Mouse (Mus musculus) cerebellum, adult 11-12 months (tissue): Measurements from ENCODE around the gene Wsb1.
"Not testable (repeated sequence)": the region's sequence is repeated elsewhere in the genome, so short reads cannot be mapped to it uniquely, and the experiment has no call there.

Source experiments
- DNase-seq: peaks from one replicate; pipeline ENCODE4 v3.0.0; 2022

Gene Wsb1

GRCm38 (mm10) chr11:79254391-79255098 is at the start of gene Wsb1:
Gene Wsb1, minus strand, starts transcription at chr11:79254671.
- DNase-seq = peak; percentile 93

- not testable (repeated sequence) for DNase-seq
Observed at GRCm38 (mm10) chr11:79304245-79304644, 49.8 kb upstream of the Wsb1 start.

GRCm38 (mm10) chr11:79303109-79303508 is 48.6 kb upstream of the Wsb1 start:
- DNase-seq = no peak

GRCm38 (mm10) chr11:79299719-79300431 is 45.4 kb upstream of the Wsb1 start:
- DNase-seq = no peak

- no peak for DNase-seq
Observed at GRCm38 (mm10) chr11:79296856-79297491, 42.5 kb upstream of the Wsb1 start, which contains the start of gene Gm9964. Gene Gm9964, minus strand, starts transcription at chr11:79296906.

GRCm38 (mm10) chr11:79296167-79296566 is 41.7 kb upstream of the Wsb1 start:
- no peak for DNase-seq

GRCm38 (mm10) chr11:79293971-79294370 is 39.5 kb upstream of the Wsb1 start:
- no peak for DNase-seq

- no peak for DNase-seq
Observed at GRCm38 (mm10) chr11:79293025-79293424, 38.6 kb upstream of the Wsb1 start.

GRCm38 (mm10) chr11:79292130-79292529 is 37.7 kb upstream of the Wsb1 start:
- DNase-seq = no peak

- DNase-seq = no peak
Observed at GRCm38 (mm10) chr11:79291651-79292050, 37.2 kb upstream of the Wsb1 start.

- DNase-seq = no peak
Observed at GRCm38 (mm10) chr11:79290473-79290872, 36.0 kb upstream of the Wsb1 start.

GRCm38 (mm10) chr11:79288913-79289640 is 34.6 kb upstream of the Wsb1 start:
- DNase-seq = no peak

GRCm38 (mm10) chr11:79288278-79288843 is 33.9 kb upstream of the Wsb1 start:
- no peak for DNase-seq

- no peak for DNase-seq
Observed at GRCm38 (mm10) chr11:79287447-79287846, 33.0 kb upstream of the Wsb1 start.

GRCm38 (mm10) chr11:79286305-79286799 is 31.9 kb upstream of the Wsb1 start:
- DNase-seq = no peak

- DNase-seq = no peak
Observed at GRCm38 (mm10) chr11:79283350-79284030, 29.0 kb upstream of the Wsb1 start.

GRCm38 (mm10) chr11:79281396-79281795 is 26.9 kb upstream of the Wsb1 start:
- DNase-seq = no peak

GRCm38 (mm10) chr11:79279732-79280405 is 25.4 kb upstream of the Wsb1 start:
- DNase-seq = no peak

- no peak for DNase-seq
Observed at GRCm38 (mm10) chr11:79273757-79274156, 19.3 kb upstream of the Wsb1 start.

- no peak for DNase-seq
Observed at GRCm38 (mm10) chr11:79273039-79273438, 18.6 kb upstream of the Wsb1 start.

GRCm38 (mm10) chr11:79267171-79267570 is 12.7 kb upstream of the Wsb1 start:
- DNase-seq = no peak
